Mouse (Mus musculus) ES-E14 (cell line): ENCODE measurements at regions not wholly inside any gene's neighbourhood (a gene's known extent, or its start where the extent isn't known, plus 50 kb on each side); places are given as distances from the start of the nearest gene placed in this dataset.

Experiments used
- HCFC1 ChIP-seq: IDR thresholded peaks from 2 replicates; pipeline ENCODE4 v1.6.1; 2012; ENCODE audit warnings: low read length, inconsistent platforms, borderline replicate concordance; ENCODE audit not compliant: insufficient read depth
- ZC3H11A ChIP-seq: IDR thresholded peaks from 2 replicates; pipeline ENCODE4 v1.6.1; 2012; ENCODE audit warnings: low read depth, mild to moderate bottlenecking, inconsistent platforms, low read length, borderline replicate concordance

- TF ChIP-seq HCFC1 = no peak
- no peak for TF ChIP-seq ZC3H11A
Measured at GRCm38 (mm10) chr16:77851206-77852065, 249.5 kb upstream of the Gm11146 start.
